Comparison of ENCODE assay signal across 22 mouse cellular contexts in genomic region chr17:85619113-85620085, GRCm38 (mm10). TPM values are rescaled to one million over a fixed set of nuclear protein-coding genes. Genes with fewer than 3 reads are reported as not detected.
DNase-seq lines count a peak whose midpoint lies in the region; ATAC-seq lines count a peak whose summit lies in the region.
"Had no signal": no experiment of that assay in that cellular context is flagged by ENCODE, and none has a peak within 500 bp of the region (broad histone marks: within the 10 kb centered on the region; RNA-seq: fewer than 3 reads in every experiment).

No protein-coding gene starts in this region.

- 2% methylated on average over 20 of the region's 20 CpGs for WGBS in embryonic facial prominence, embryonic 11.5 days
- 5% methylated on average over 20 of the region's 20 CpGs for WGBS in forebrain, embryonic 13.5 days
- WGBS in midbrain, embryonic 14.5 days = 3% methylated on average over 20 of the region's 20 CpGs

- no peaks in the 10 kb centered on the region for H3K36me3 ChIP-seq in embryonic facial prominence, embryonic 11.5 days (replicated peaks; ENCODE audit: control insufficient read depth, insufficient read depth, low read depth, low read length)
- no peaks in the 10 kb centered on the region for H3K36me3 ChIP-seq in forebrain, embryonic 13.5 days (ENCODE audit: poor library complexity, severe bottlenecking)
- no peaks in the 10 kb centered on the region for H3K36me3 ChIP-seq in midbrain, embryonic 14.5 days (ENCODE audit: control insufficient read depth, insufficient read depth, low read length)
- H3K36me3 ChIP-seq: kidney, embryonic 15.5 days; stomach, embryonic 15.5 days had no signal

- peak overlapping the region; percentile 5; the same call in 1 of the 2 replicates for H3K4me2 ChIP-seq in embryonic facial prominence, embryonic 11.5 days (ENCODE audit: low read depth, low read length)
- H3K4me2 ChIP-seq in forebrain, embryonic 13.5 days = peak overlapping the region; percentile 71
- peak overlapping the region; percentile 48 for H3K4me2 ChIP-seq in midbrain, embryonic 14.5 days (ENCODE audit: low read length)

- no peaks in the 10 kb centered on the region for H3K9me3 ChIP-seq in embryonic facial prominence, embryonic 11.5 days (replicated peaks; ENCODE audit: control insufficient read depth, low read length)
- H3K9me3 ChIP-seq in forebrain, embryonic 13.5 days (replicated peaks) = no peaks in the 10 kb centered on the region
- H3K9me3 ChIP-seq in midbrain, embryonic 14.5 days (ENCODE audit: control insufficient read depth, low read length) = no peaks in the 10 kb centered on the region
- H3K9me3 ChIP-seq: kidney, embryonic 15.5 days; stomach, embryonic 15.5 days had no signal

- H3K27me3 ChIP-seq in embryonic facial prominence, embryonic 11.5 days (ENCODE audit: control insufficient read depth, insufficient read depth, low read length) = peaks cover 80% of the 10 kb centered on the region
- H3K27me3 ChIP-seq in forebrain, embryonic 13.5 days = peaks cover 91% of the 10 kb centered on the region
- H3K27me3 ChIP-seq in midbrain, embryonic 14.5 days (ENCODE audit: control insufficient read depth, insufficient read depth, low read length) = peaks cover 85% of the 10 kb centered on the region

- 0 out of 2 replicates have a peak, but pooled peaks cover 4% of the 10 kb centered on the region for H3K4me1 ChIP-seq in embryonic facial prominence, embryonic 11.5 days (ENCODE audit: control insufficient read depth, insufficient read depth, low read length)
- H3K4me1 ChIP-seq in forebrain, embryonic 13.5 days = peaks cover 70% of the 10 kb centered on the region
- H3K4me1 ChIP-seq in midbrain, embryonic 14.5 days (ENCODE audit: control insufficient read depth, insufficient read depth, low read length) = 0 out of 2 replicates have a peak, but pooled peaks cover 4% of the 10 kb centered on the region

- H3K27ac ChIP-seq in embryonic facial prominence, embryonic 11.5 days (replicated peaks; ENCODE audit: low read depth, low read length) = peak overlapping the region; percentile 48; the same call in 1 of the 2 replicates
- peak overlapping the region; percentile 92 for H3K27ac ChIP-seq in forebrain, embryonic 13.5 days
- H3K27ac ChIP-seq in midbrain, embryonic 14.5 days (replicated peaks; ENCODE audit: low read depth, low read length) = peak overlapping the region; percentile 75
- H3K27ac ChIP-seq: gastrocnemius, adult 2 months; kidney, embryonic 15.5 days; layer of hippocampus, adult 2 months; stomach, embryonic 15.5 days had no signal

- intact Hi-C loops in heart, postnatal 14 days (cut with DNase I) = loop anchor here (5.0 kb wide), 1 partner anchor 132 kb away; no protein-coding TSS in a partner anchor

- no peak for ATAC-seq in embryonic facial prominence, embryonic 11.5 days (replicated peaks; ENCODE audit: insufficient number of reproducible peaks, low FRiP score, low TSS enrichment, low read depth)
- ATAC-seq in forebrain, embryonic 13.5 days = no peak
- no peak for ATAC-seq in midbrain, embryonic 14.5 days (ENCODE audit: low FRiP score, low TSS enrichment)
- ATAC-seq: Patski had no signal

- peak; percentile 63 for DNase-seq in heart, adult 11 months
- no peak for DNase-seq in heart, postnatal 14 days
- DNase-seq in embryonic facial prominence, embryonic 11.5 days (ENCODE audit: low spot score) = peak; percentile 41
- no peak for DNase-seq in midbrain, embryonic 14.5 days
- no peak for DNase-seq in thymus, postnatal 14 days
- DNase-seq in urinary bladder, postnatal 25 days (ENCODE audit: low spot score) = no peak
- no peak for DNase-seq in heart, adult 18-20 months
- DNase-seq: cerebellum, postnatal 25 days; gastrocnemius, adult 2 months; heart, postnatal 10 days; liver; lung, adult 18-20 months; lung, postnatal 36 days; right cerebral cortex, adult 18-20 months; thymus, postnatal 4 days had no signal

- peak overlapping the region; percentile 38; the same call in 1 of the 2 replicates for H3K4me3 ChIP-seq in embryonic facial prominence, embryonic 11.5 days (ENCODE audit: low read depth, low read length)
- H3K4me3 ChIP-seq in forebrain, embryonic 13.5 days = peak overlapping the region; percentile 57
- H3K4me3 ChIP-seq in midbrain, embryonic 14.5 days (replicated peaks; ENCODE audit: low read depth, low read length) = peak overlapping the region; percentile 28; the same call in 1 of the 2 replicates
- H3K4me3 ChIP-seq: erythroblast, embryonic 14.5 days; gastrocnemius, adult 2 months; layer of hippocampus, adult 2 months; stomach, embryonic 15.5 days had no signal

- H3K9ac ChIP-seq in embryonic facial prominence, embryonic 11.5 days (replicated peaks; ENCODE audit: low read length) = no peak overlapping the region; the same call in 1 of the 2 replicates
- H3K9ac ChIP-seq in forebrain, embryonic 13.5 days = peak overlapping the region; percentile 71
- H3K9ac ChIP-seq in midbrain, embryonic 14.5 days (replicated peaks; ENCODE audit: low read length) = no peak overlapping the region; the same call in 1 of the 2 replicates
- H3K9ac ChIP-seq: kidney, embryonic 15.5 days; stomach, embryonic 15.5 days had no signal

RNA-seq across cellular contexts. Expression of gene Six3, which starts 6.0 kb away (rescaled TPM):
- not detected for total RNA-seq in heart, postnatal 14 days (2021)
- polyA plus RNA-seq in embryonic facial prominence, embryonic 11.5 days (2014; fragmentation: Nextera tagmentation; extraction: Ambion mirVana) = 9.5 and 10.5 TPM in 2 replicates
- 18.2 and 22.4 TPM in 2 replicates for polyA plus RNA-seq in forebrain, embryonic 13.5 days (2015; fragmentation: Nextera tagmentation; extraction: Ambion mirVana)
- 19.9 and 20.2 TPM in 2 replicates for polyA plus RNA-seq in midbrain, embryonic 14.5 days (2014; fragmentation: Nextera tagmentation; extraction: Ambion mirVana)
- not detected for total RNA-seq in heart, adult 18-20 months (2021)
- total RNA-seq: gastrocnemius, adult 2 months; heart, postnatal 10 days had no signal
- polyA plus RNA-seq: erythroblast, embryonic 14.5 days; kidney, embryonic 15.5 days; neural tube, embryonic 14.5 days; stomach, embryonic 15.5 days had no signal

Comparison
In these comparisons a context has a peak if more than half of its experiments do, and no peak if none do; other contexts are left out.
1. DNase-seq: peak in heart, adult 11 months (single experiment) and embryonic facial prominence, embryonic 11.5 days (single experiment); none in heart, postnatal 14 days (0 of 2), midbrain, embryonic 14.5 days (single experiment), thymus, postnatal 14 days (single experiment), urinary bladder, postnatal 25 days (single experiment) and heart, adult 18-20 months (0 of 2).
2. H3K4me2 ChIP-seq: peak in every context shown above with its lines; median percentile 71 in forebrain, embryonic 13.5 days; 48 in midbrain, embryonic 14.5 days; 5 in embryonic facial prominence, embryonic 11.5 days.
3. Peak in every context shown above with its lines, with median percentiles within 50 percentile points of each other: H3K27ac ChIP-seq and H3K4me3 ChIP-seq.